Mouse (Mus musculus) common myeloid progenitor, adult 5-6 weeks (primary cell): ENCODE measurements around the gene Mypn. TPM values are rescaled to one million over a fixed set of nuclear protein-coding genes. Genes with fewer than 3 reads are reported as not detected.

Experiments used
- ATAC-seq: replicated peaks from 2 replicates; pipeline ENCODE4 v1.8.0; 2016; ENCODE audit warnings: low read depth, mild to moderate bottlenecking, moderate TSS enrichment, inconsistent platforms; ENCODE audit not compliant: poor library complexity, severe bottlenecking
- total RNA-seq: library from RNA; stranded (forward); fragments of 200-1000, 187-1606 nt; gene quantifications from 2 replicates; pipeline ENCODE4 v1.2.3, GENCODE M21; 2017

Gene Mypn
- total RNA-seq, 1 experiment from 2014 or later = not detected

- no peak for ATAC-seq
These were observed 750 bp downstream of the Mypn start for GRCm38 (mm10) chr10:63203002-63203401.

- no peak for ATAC-seq
These were observed 2.2 kb downstream of the Mypn start for GRCm38 (mm10) chr10:63201534-63201933.

DNA sequence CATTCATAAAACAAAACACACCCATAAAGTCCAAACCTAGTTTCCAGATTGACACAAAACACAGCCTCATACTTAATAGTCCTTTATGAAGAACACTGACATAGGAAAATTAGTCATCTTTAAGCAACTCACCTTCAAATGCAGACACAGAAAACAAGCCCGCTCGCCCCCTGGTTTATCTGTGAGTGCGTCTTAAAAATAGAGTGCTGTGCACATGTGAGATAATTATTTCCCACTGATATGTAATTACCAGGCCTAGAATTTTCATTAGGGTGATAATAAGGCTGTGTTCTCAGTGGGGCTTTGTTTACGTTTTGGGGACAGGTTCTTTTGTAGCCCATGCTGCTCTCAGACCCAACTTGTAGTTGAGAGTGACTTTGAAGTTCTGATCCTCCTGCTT lies 4.7 kb downstream of the Mypn start:
- no peak for ATAC-seq

DNA sequence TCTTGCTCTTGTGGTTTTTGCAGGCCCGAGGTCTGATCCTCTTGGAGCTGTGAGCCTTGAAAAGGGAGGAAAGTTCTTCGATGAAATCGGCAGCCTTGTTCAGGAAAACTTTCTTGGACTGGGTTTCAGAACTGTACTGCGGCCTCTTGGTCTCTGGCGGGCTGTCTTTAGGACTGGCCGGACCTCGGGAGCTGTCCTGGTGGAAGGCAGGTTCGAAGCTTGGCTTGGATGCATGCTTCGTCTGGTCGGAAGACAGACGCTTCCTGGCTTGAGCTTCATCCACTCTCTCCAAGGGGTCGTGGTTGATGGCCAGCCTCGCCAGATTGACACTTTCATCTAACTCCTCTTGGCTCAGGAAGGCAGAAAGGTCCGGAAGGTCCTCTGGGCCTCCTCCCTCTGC lies 11.0 kb downstream of the Mypn start:
- no peak for ATAC-seq

DNA sequence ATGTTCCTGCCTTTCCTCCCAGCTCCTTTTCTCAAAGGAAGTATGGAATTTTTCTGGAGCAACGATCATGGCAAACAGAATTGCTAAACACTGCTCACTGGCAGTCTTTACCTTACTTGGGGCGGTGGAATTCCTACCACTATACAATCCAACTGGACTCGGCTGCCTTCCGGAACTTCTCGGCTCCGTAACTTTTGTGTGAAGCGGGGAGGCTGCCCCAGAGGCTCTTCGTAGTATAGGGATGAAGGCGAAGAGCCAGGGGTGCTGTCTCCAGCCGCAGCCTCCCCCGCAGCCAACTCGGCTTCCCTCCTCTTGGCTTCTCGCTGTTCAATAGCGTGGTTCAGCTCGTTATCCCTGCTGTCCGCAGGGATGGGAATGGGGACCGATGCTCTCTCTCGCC lies 11.5 kb downstream of the Mypn start:
- ATAC-seq = no peak

DNA sequence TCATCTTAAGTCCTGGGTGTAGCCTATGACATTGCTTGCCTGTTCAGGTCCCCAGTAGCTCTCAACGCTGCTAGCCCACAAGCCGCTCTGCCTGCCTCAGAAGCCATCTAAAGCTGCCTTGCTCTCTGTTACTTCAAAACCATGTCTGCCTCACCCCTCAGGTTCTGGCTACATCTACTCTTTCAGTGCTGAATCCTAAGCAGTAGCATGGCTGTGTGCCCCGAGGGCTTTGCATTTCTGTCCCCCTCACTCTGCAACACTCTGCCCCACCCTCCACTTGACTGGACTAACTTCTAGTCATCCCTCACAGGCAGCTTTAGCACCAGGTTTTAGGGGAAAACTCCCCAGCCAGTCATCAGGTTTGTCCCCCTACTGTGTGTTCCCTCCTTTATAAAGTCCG lies 19.3 kb downstream of the Mypn start:
- ATAC-seq = no peak

- ATAC-seq = no peak
These were observed 21.5 kb downstream of the Mypn start for GRCm38 (mm10) chr10:63182177-63182768.

DNA sequence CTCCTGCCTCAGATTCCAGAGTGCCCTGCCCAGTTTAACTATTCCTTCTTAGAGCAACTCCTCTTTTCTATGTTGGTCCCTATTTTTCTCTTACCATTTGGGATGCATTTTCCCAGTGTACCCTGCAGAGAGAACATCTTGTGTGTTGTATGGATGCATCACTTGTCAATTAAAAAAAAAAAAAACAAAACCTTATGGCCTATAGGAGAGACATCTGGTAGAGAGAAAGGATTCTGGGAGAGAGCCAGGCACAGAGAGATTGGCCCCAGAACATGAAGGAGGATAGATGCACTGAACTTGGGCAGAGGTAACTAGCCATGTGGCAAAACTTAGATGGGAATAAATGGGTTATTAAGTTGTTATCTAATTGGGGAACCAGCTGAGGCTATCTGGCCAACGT lies 22.6 kb downstream of the Mypn start:
- ATAC-seq = no peak

DNA sequence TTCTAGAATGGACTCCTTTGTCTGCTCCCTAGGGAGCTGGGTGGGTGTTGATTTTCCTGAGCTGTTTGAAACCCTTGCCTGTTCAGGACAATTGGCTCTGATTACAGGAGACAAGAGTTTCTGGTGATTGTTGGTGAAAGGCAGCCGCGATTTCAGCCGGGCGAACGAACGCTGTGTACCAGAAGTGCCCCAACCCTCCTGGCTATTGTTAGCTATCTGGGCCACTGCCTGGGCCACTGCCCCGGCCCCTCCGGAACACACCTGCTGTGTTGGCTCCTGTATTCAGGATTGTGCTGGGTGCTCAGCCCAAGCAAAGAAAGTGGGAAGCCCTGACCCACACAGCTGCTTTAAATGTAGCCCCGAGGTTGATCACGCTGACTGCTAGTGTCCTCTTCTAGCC lies 24.2 kb downstream of the Mypn start:
- no peak for ATAC-seq

- ATAC-seq = no peak
These were observed 25.4 kb downstream of the Mypn start for GRCm38 (mm10) chr10:63178318-63178717.

- peak; percentile 46 for ATAC-seq
These were observed 26.2 kb downstream of the Mypn start for GRCm38 (mm10) chr10:63177286-63178140.

DNA sequence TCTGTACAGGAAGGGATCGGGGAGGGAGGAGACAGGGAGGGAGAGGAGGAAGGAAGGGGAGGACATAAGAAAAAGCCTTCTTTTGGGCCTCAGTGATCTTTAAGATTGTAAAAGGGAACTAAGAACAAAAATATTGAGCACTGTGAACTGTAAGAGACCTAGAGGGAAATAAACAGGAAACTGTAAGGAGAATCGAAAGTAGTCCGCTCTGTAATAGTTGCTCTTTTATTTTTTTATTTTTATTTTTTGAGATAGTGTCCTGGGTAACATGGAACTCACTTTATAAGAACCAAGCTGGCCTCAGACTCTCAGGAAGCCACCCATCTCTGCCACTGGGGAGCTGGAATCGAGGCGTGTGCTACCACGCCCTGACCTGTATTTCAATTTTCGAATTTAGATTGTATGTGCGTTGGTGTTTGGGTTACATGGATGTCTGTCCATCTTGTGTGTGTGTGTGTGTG lies 27.3 kb downstream of the Mypn start:
- peak; percentile 86 for ATAC-seq

GRCm38 (mm10) chr10:63172089-63172488 lies 31.7 kb downstream of the Mypn start:
- no peak for ATAC-seq

DNA sequence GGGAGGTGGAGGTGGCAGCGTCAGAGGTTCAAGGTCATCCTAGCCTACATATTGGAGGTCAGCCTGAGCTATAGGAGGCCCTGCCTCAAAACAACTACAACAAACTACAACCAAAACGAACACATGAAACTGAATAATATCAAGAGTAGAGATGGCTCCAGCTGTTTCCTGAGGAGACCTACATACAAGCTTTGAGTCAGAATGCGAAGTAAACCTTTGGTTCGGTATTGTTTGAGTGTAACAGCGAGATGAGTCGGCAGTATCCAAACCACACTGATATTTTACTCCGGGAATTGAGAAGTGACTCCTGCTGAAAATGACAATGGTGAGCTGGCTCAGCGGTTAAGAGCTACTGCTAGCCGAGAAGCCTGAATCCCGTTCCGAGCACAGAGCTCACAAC lies 34.2 kb downstream of the Mypn start:
- ATAC-seq = no peak

DNA sequence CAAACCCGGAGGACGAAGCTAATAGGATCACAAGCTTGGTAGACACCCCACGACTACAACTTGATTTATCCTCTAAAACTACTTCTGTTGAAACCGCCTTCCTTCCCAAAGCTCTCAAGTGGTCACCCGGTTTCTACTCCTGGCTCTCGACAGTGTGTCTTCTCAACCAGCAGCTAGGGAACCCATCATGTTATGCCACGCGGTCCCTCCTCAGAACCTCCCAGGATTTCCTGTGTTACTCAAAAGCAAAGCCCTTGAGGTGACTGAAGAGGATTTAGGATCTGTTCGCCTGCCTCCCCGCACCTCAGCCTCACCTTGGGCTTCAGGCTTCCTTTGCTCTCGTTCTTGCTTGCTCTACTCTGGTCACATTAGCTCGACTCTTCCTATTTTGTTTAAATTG lies 35.6 kb downstream of the Mypn start:
- ATAC-seq = 0 out of 2 replicates have a peak, but pooled peaks have one; percentile 37

GRCm38 (mm10) chr10:63167241-63167995 lies 36.3 kb downstream of the Mypn start:
- no peak for ATAC-seq

- peak; percentile 71 for ATAC-seq
These were observed 37.9 kb downstream of the Mypn start for GRCm38 (mm10) chr10:63165752-63166412.

DNA sequence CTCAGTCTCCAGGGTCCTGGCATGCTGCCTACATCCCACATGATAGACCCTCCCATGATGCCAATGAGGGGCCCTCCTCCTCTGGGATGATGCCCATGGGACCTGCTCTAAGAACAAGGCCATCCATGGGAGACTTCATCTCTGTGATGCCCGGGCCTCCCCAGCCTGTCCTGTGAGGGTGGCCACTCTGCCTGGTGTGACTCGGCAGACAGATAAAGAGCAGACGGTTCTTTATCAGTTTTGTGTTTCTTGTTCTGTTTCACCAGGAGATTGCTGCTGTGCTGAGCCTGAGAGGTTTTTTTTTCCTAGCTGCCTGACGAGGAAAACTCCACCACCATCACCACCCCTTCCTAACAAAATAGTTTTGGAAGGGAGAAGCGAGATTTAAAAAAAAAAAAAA lies 42.5 kb downstream of the Mypn start:
- 0 out of 2 replicates have a peak, but pooled peaks have one; percentile 43 for ATAC-seq

DNA sequence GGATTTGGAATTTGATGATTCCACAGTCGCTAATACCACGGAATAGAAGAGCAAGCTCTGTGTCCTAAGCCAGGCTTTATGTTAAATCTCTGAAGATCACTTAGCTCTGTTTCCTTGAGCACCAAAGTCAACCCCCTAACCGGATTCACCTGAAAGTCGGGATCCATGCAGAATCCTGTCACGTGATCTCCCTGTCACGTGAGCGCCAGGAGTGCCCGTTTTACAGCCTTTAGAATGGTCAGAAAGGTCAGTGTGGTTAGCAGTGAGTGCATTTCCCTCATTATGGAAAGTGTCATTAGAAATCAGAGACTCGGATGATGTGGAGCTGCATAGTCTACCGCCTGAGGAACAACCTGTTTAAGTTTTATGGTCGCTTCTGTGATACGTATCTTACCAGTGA lies 43.1 kb downstream of the Mypn start:
- ATAC-seq = no peak

DNA sequence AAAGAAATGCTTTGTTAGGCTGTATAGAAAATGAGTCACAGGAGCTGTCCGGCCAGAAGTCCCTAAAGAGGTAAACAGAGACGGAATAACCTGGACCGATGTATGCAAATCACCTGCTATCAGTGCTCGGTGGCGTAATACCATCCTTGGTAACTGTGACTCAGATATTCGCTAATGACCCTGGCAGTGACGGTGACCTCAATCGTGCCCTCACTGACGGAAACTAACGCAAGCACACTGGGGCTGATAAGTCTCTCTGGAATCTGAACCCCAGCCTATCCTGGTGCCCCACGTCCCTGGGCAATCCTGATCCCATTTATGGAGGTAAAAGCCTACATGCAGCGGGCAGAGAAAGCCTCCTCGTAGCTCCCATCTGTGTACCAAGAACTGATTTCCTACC lies 45.6 kb downstream of the Mypn start:
- no peak for ATAC-seq
